Mouse (Mus musculus) lung, embryonic 16.5 days (tissue): ENCODE measurements around the gene Ddr1. TPM values are rescaled to one million over a fixed set of nuclear protein-coding genes. Genes with fewer than 3 reads are reported as not detected.

Experiments
- ATAC-seq: fragments of 200-750 bp; cut with Nextera tagmentation; 2 replicates; pipeline ENCODE4 v1.8.0; 2017; ENCODE audit warnings: low read depth, mild to moderate bottlenecking, moderate library complexity
- H3K27ac ChIP-seq: fragments of 300-500 bp; sonication (generic); 2 replicates; pipeline ENCODE4 v1.5.1; 2014; ENCODE audit warnings: mild to moderate bottlenecking, control low read depth, low read length
- H3K27me3 ChIP-seq: fragments of 300-500 bp; sonication (generic); 2 replicates; pipeline ENCODE4 v1.6.1; 2014; ENCODE audit warnings: low read depth, low read length, mixed read lengths; ENCODE audit not compliant: control insufficient read depth, insufficient read depth
- H3K36me3 ChIP-seq: fragments of 300-500 bp; sonication (generic); 2 replicates; pipeline ENCODE4 v1.6.1; 2014; ENCODE audit warnings: low read length; ENCODE audit not compliant: control insufficient read depth, insufficient read depth
- H3K4me1 ChIP-seq: fragments of 300-500 bp; sonication (generic); replicated peaks from 2 replicates; pipeline ENCODE4 v1.6.1; 2014; ENCODE audit warnings: low read length, mixed read lengths; ENCODE audit not compliant: control insufficient read depth, insufficient read depth
- H3K4me2 ChIP-seq: fragments of 300-500 bp; sonication (generic); 2 replicates; pipeline ENCODE4 v1.6.1; 2014; ENCODE audit warnings: low read depth, low read length, control low read depth
- H3K4me3 ChIP-seq: fragments of 300-500 bp; sonication (generic); 2 replicates; pipeline ENCODE4 v1.5.1; 2014; ENCODE audit warnings: mild to moderate bottlenecking, low read length, control low read depth
- H3K9ac ChIP-seq: fragments of 300-500 bp; sonication (generic); 2 replicates; pipeline ENCODE4 v1.6.1; 2014; ENCODE audit warnings: low read length, control low read depth
- H3K9me3 ChIP-seq: fragments of 300-500 bp; sonication (generic); 2 replicates; pipeline ENCODE4 v1.6.1; 2016; ENCODE audit warnings: low read length; ENCODE audit not compliant: control insufficient read depth
- WGBS: fragments of 180-500 bp; shearing (Covaris S2); extraction: QIAGEN DNeasy Blood & Tissue Kit; methylation state at CpG from one replicate; pipeline ENCODE4 v1.1.7; 2014; 5-methylcytosine and 5-hydroxymethylcytosine counted together
- polyA plus RNA-seq: library from polyadenylated mRNA; unstranded; fragments of >200 nt; fragmentation: Nextera tagmentation; extraction: Ambion mirVana; gene quantifications from 2 replicates; pipeline ENCODE4 v1.2.1, GENCODE M21; 2015

Ddr1 gene
- polyA plus RNA-seq, 1 experiment from 2014 or later = 50.5 TPM

GRCm38 (mm10) chr17:35688347-35689175, 15.9 kb downstream of the Ddr1 start:
- no peak overlapping the region for H3K27ac ChIP-seq
- H3K27me3 ChIP-seq = no peaks in the 10 kb centered on the region
- no peak overlapping the region for H3K4me3 ChIP-seq
- peaks cover 57% of the 10 kb centered on the region for H3K36me3 ChIP-seq
- H3K4me1 ChIP-seq = no peaks in the 10 kb centered on the region
- no peak overlapping the region for H3K4me2 ChIP-seq
- no peak; the same call in 1 of the 2 replicates for ATAC-seq
- no peak overlapping the region for H3K9ac ChIP-seq
- WGBS = 77% methylated on average over 25 of the region's 25 CpGs
- no peaks in the 10 kb centered on the region for H3K9me3 ChIP-seq

GRCm38 (mm10) chr17:35685061-35685460, 19.4 kb downstream of the Ddr1 start:
- H3K27ac ChIP-seq = no peak overlapping the region
- H3K36me3 ChIP-seq = peaks cover 55% of the 10 kb centered on the region
- no peak for ATAC-seq
- H3K9ac ChIP-seq = no peak overlapping the region
- H3K4me2 ChIP-seq = no peak overlapping the region
- 77% methylated on average over 9 of the region's 9 CpGs for WGBS
- no peaks in the 10 kb centered on the region for H3K4me1 ChIP-seq
- H3K27me3 ChIP-seq = no peaks in the 10 kb centered on the region
- no peaks in the 10 kb centered on the region for H3K9me3 ChIP-seq
- no peak overlapping the region for H3K4me3 ChIP-seq

- Histone ChIP-seq H3K4me1 (no peaks in the 10 kb centered on the region), H3K4me3 (no peak overlapping the region), H3K27ac (no peak overlapping the region), H3K9me3 (no peaks in the 10 kb centered on the region), H3K9ac (no peak overlapping the region), H3K4me2 (no peak overlapping the region), H3K36me3 (peaks cover 35% of the 10 kb centered on the region), H3K27me3 (no peaks in the 10 kb centered on the region)
- 77% methylated on average over 13 of the region's 13 CpGs for whole genome bisulfite sequencing
- ATAC-seq = no peak
Measured at GRCm38 (mm10) chr17:35681986-35682385, 22.4 kb downstream of the Ddr1 start.

GRCm38 (mm10) chr17:35680591-35680990, 23.8 kb downstream of the Ddr1 start:
- Histone ChIP-seq H3K4me2 (no peak overlapping the region), H3K27ac (no peak overlapping the region), H3K9me3 (no peaks in the 10 kb centered on the region), H3K36me3 (peaks cover 28% of the 10 kb centered on the region), H3K4me3 (no peak overlapping the region), H3K9ac (no peak overlapping the region), H3K27me3 (no peaks in the 10 kb centered on the region), H3K4me1 (no peaks in the 10 kb centered on the region)
- no peak for ATAC-seq
- 28% methylated on average over 6 of the region's 6 CpGs for WGBS

GRCm38 (mm10) chr17:35673416-35674035, 30.9 kb downstream of the Ddr1 start, which contains the start of gene Gtf2h4:
Gtf2h4 (minus strand) TSS chr17:35673739.
- H3K27me3 ChIP-seq = no peaks in the 10 kb centered on the region
- WGBS = 1% methylated on average over 23 of the region's 23 CpGs
- H3K4me3 ChIP-seq = peak within 1 kb of the TSS; percentile 89
- peak within 1 kb of the TSS; percentile 56 for H3K4me2 ChIP-seq
- H3K36me3 ChIP-seq = peaks cover 2% of the 10 kb centered on the region; the same call in 1 of the 2 replicates
- H3K4me1 ChIP-seq = peaks cover 4% of the 10 kb centered on the region
- no peaks in the 10 kb centered on the region for H3K9me3 ChIP-seq
- peak; percentile 99 for ATAC-seq
- H3K9ac ChIP-seq = peak within 1 kb of the TSS; percentile 96
- peak within 1 kb of the TSS; percentile 36; the same call in 1 of the 2 replicates for H3K27ac ChIP-seq

- no peaks in the 10 kb centered on the region for H3K9me3 ChIP-seq
- peak overlapping the region; percentile 56; the same call in 1 of the 2 replicates for H3K4me2 ChIP-seq
- H3K4me1 ChIP-seq = peaks cover 8% of the 10 kb centered on the region
- 83% methylated on average over 6 of the region's 6 CpGs for WGBS
- no peak overlapping the region for H3K4me3 ChIP-seq
- H3K9ac ChIP-seq = no peak overlapping the region
- no peak overlapping the region for H3K27ac ChIP-seq
- H3K36me3 ChIP-seq = peaks cover 2% of the 10 kb centered on the region; the same call in 1 of the 2 replicates
- ATAC-seq = no peak
- no peaks in the 10 kb centered on the region for H3K27me3 ChIP-seq
Measured at GRCm38 (mm10) chr17:35672527-35672926, 31.9 kb downstream of the Ddr1 start.

- Histone ChIP-seq H3K4me2 (no peak overlapping the region), H3K4me3 (no peak overlapping the region), H3K9ac (no peak overlapping the region), H3K27me3 (no peaks in the 10 kb centered on the region), H3K9me3 (no peaks in the 10 kb centered on the region), H3K4me1 (peaks cover 10% of the 10 kb centered on the region), H3K27ac (no peak overlapping the region), H3K36me3 (peaks cover 2% of the 10 kb centered on the region; the same call in 1 of the 2 replicates)
- no peak for ATAC-seq
- 57% methylated on average over 6 of the region's 6 CpGs for WGBS
Measured at GRCm38 (mm10) chr17:35671846-35672245, 32.6 kb downstream of the Ddr1 start.

- ATAC-seq = no peak
- no peaks in the 10 kb centered on the region for H3K27me3 ChIP-seq
- H3K4me2 ChIP-seq = no peak overlapping the region
- H3K4me3 ChIP-seq = no peak overlapping the region
- no peaks in the 10 kb centered on the region for H3K9me3 ChIP-seq
- H3K9ac ChIP-seq = no peak overlapping the region
- H3K4me1 ChIP-seq = peaks cover 14% of the 10 kb centered on the region
- peaks cover 2% of the 10 kb centered on the region; the same call in 1 of the 2 replicates for H3K36me3 ChIP-seq
- WGBS = 89% methylated on average over 9 of the region's 9 CpGs
- H3K27ac ChIP-seq = no peak overlapping the region
Measured at GRCm38 (mm10) chr17:35669731-35670130, 34.7 kb downstream of the Ddr1 start.

- Histone ChIP-seq H3K27me3 (no peaks in the 10 kb centered on the region), H3K4me3 (peak within 1 kb of the TSS; percentile 71), H3K4me1 (peaks cover 10% of the 10 kb centered on the region), H3K36me3 (peaks cover 8% of the 10 kb centered on the region), H3K9ac (peak within 1 kb of the TSS; percentile 89), H3K4me2 (peak within 1 kb of the TSS; percentile 89), H3K27ac (peak within 1 kb of the TSS; percentile 84), H3K9me3 (no peaks in the 10 kb centered on the region)
- under 1% methylated on average over 61 of the region's 61 CpGs for WGBS
- peak; percentile 91 for ATAC-seq
Measured at GRCm38 (mm10) chr17:35667334-35668065, 36.9 kb downstream of the Ddr1 start, which contains the start of gene Vars2. Vars2 (minus strand) TSS chr17:35667592.
